Mouse (Mus musculus): ENCODE results near the gene Hipk4.

DNA sequence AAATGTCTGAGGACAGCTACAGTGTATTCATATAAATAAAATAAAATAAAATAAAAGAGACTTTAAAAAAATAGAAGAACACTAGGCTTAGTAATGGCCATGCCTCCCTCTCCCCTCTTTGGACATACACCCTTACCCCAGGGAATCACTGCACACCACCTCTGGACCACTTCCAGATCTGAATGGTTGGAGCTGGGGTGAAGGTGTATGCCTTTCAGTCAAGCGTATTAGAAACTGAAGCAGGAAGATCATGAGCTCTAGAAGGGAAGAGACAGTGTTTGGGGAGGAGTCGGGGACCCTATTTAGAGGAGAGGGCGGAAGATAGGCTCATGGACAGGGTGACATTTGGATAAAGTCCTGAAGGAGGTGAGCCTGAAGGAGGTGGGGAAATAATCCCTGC, 42.6 kb upstream of the Hipk4 start:
- TF ChIP-seq CTCF (IDR thresholded peaks at IDR 0.05; ENCODE audit: low read depth, low read length): no peak
- TF ChIP-seq POLR2A (IDR thresholded peaks at IDR 0.05; ENCODE audit: extremely low read depth, insufficient read depth, low read length): no peak

Measured in liver, adult 2 months (tissue).